Mouse (Mus musculus) spleen, adult 2 months (tissue): ENCODE data around the gene Chit1. TPM values are rescaled to one million over a fixed set of nuclear protein-coding genes. Genes with fewer than 3 reads are reported as not detected.

Experiments
- DNase-seq, 2 experiments: peaks; one replicate each; pipeline versions ENCODE4 v3.0.0 to v3.0.0-alpha.2; 2012 to 2021; ENCODE audit warnings: low spot score in 2 of 2, low read depth in 1 of 2
- H3K27ac ChIP-seq: fragments of 200-500 bp; 2 replicates; pipeline ENCODE4 v1.5.1; 2012; ENCODE audit warnings: low read length, inconsistent platforms; ENCODE audit not compliant: insufficient read depth
- H3K27me3 ChIP-seq: fragments of 200-500 bp; 2 replicates; pipeline ENCODE4 v1.6.1; 2012; ENCODE audit warnings: mild to moderate bottlenecking, moderate library complexity, low read length, inconsistent platforms; ENCODE audit not compliant: control insufficient read depth, insufficient read depth
- H3K36me3 ChIP-seq: fragments of 200-500 bp; 2 replicates; pipeline ENCODE4 v1.6.1; 2012; ENCODE audit warnings: mild to moderate bottlenecking, low read length, inconsistent platforms; ENCODE audit not compliant: control insufficient read depth, insufficient read depth
- H3K4me1 ChIP-seq: fragments of 200-500 bp; 2 replicates; pipeline ENCODE4 v1.6.1; 2011; ENCODE audit warnings: inconsistent platforms; ENCODE audit not compliant: control insufficient read depth, insufficient read depth, insufficient read length
- H3K4me3 ChIP-seq: fragments of 200-500 bp; 2 replicates; pipeline ENCODE4 v1.5.1; 2011; ENCODE audit warnings: mild to moderate bottlenecking, inconsistent platforms; ENCODE audit not compliant: insufficient read depth, insufficient read length; ENCODE audit errors: extremely low read depth
- CTCF ChIP-seq: fragments of 200-500 bp; IDR thresholded peaks from 2 replicates; pipeline ENCODE4 v1.5.1; 2011; ENCODE audit warnings: mild to moderate bottlenecking, inconsistent platforms; ENCODE audit not compliant: insufficient read depth, insufficient read length, insufficient replicate concordance; ENCODE audit errors: extremely low read depth
- POLR2A ChIP-seq: fragments of 200-500 bp; IDR thresholded peaks from 2 replicates; pipeline ENCODE4 v1.6.1; 2011; ENCODE audit warnings: low read depth, low read length, inconsistent platforms
- WGBS: fragments of 180-500 bp; shearing (Covaris S2); methylation state at CpG from one replicate; pipeline ENCODE4 v1.1.7; 2018; 5-methylcytosine and 5-hydroxymethylcytosine counted together
- polyA plus RNA-seq: library from polyadenylated mRNA; depleted of rRNA; stranded (reverse); fragments of >200 nt; gene quantifications from 2 replicates; pipeline ENCODE4 v1.2.3, GENCODE M21; 2012

Chit1 gene
- polyA plus RNA-seq, 1 experiment: not detected

GRCm38 (mm10) chr1:134154121-134154520 lies 43.1 kb downstream of the Chit1 start:
- no peak overlapping the region for H3K4me3 ChIP-seq
- DNase-seq: no peak
- no peaks in the 10 kb centered on the region for H3K4me1 ChIP-seq
- no peaks in the 10 kb centered on the region for H3K36me3 ChIP-seq
- no peak overlapping the region for H3K27ac ChIP-seq
- WGBS: 90% methylated on average over 3 of the region's 3 CpGs
- TF ChIP-seq POLR2A: no peak
- TF ChIP-seq CTCF: no peak
- no peaks in the 10 kb centered on the region for H3K27me3 ChIP-seq

- Histone ChIP-seq H3K27me3 (no peaks in the 10 kb centered on the region), H3K36me3 (no peaks in the 10 kb centered on the region), H3K27ac (no peak overlapping the region), H3K4me1 (no peaks in the 10 kb centered on the region), H3K4me3 (no peak overlapping the region)
- 55% methylated on average over 3 of the region's 3 CpGs for WGBS
- no peak for DNase-seq
- TF ChIP-seq POLR2A: no peak
- TF ChIP-seq CTCF: 0 out of 2 replicates have a peak, but pooled peaks have one; percentile 1
These were observed 43.6 kb downstream of the Chit1 start for GRCm38 (mm10) chr1:134154655-134155054.

- 98% methylated on average over 3 of the region's 3 CpGs for WGBS
- Histone ChIP-seq H3K36me3 (no peaks in the 10 kb centered on the region), H3K27ac (no peak overlapping the region), H3K4me1 (no peaks in the 10 kb centered on the region), H3K27me3 (no peaks in the 10 kb centered on the region), H3K4me3 (no peak overlapping the region)
- TF ChIP-seq POLR2A: no peak
- no peak for TF ChIP-seq CTCF
- no peak for DNase-seq
These were observed 49.4 kb downstream of the Chit1 start for GRCm38 (mm10) chr1:134160404-134160803.

- 88% methylated on average over 6 of the region's 6 CpGs for WGBS
- H3K27ac ChIP-seq: no peak overlapping the region
- no peak for TF ChIP-seq CTCF
- no peak for TF ChIP-seq POLR2A
These were observed 50.4 kb downstream of the Chit1 start for GRCm38 (mm10) chr1:134161399-134161798.

GRCm38 (mm10) chr1:134162510-134163225 lies 51.6 kb downstream of the Chit1 start:
- WGBS: 79% methylated on average over 6 of the region's 6 CpGs
- Histone ChIP-seq H3K4me1 (no peaks in the 10 kb centered on the region), H3K27ac (no peak overlapping the region), H3K4me3 (no peak overlapping the region), H3K27me3 (no peaks in the 10 kb centered on the region), H3K36me3 (no peaks in the 10 kb centered on the region)
- no peak for TF ChIP-seq POLR2A
- TF ChIP-seq CTCF: no peak
- no peak for DNase-seq

More at GRCm38 (mm10) chr1:134161399-134161798, 50.4 kb downstream of the Chit1 start:
- no peaks in the 10 kb centered on the region for H3K4me1 ChIP-seq
- DNase-seq: no peak
- no peaks in the 10 kb centered on the region for H3K36me3 ChIP-seq
- no peak overlapping the region for H3K4me3 ChIP-seq
- no peaks in the 10 kb centered on the region for H3K27me3 ChIP-seq

- H3K36me3 ChIP-seq: no peaks in the 10 kb centered on the region
- no peak for TF ChIP-seq CTCF
- H3K4me3 ChIP-seq: no peak overlapping the region
- no peaks in the 10 kb centered on the region for H3K27me3 ChIP-seq
- DNase-seq: no peak
- WGBS: 92% methylated on average over 7 of the region's 7 CpGs
- H3K27ac ChIP-seq: no peak overlapping the region
- no peaks in the 10 kb centered on the region for H3K4me1 ChIP-seq
These were observed 52.4 kb downstream of the Chit1 start for GRCm38 (mm10) chr1:134163476-134163875.

- 69% methylated on average over 4 of the region's 4 CpGs for WGBS
- H3K4me3 ChIP-seq: no peak overlapping the region
- no peaks in the 10 kb centered on the region for H3K27me3 ChIP-seq
- DNase-seq: no peak
- H3K36me3 ChIP-seq: no peaks in the 10 kb centered on the region
- H3K27ac ChIP-seq: 0 out of 2 replicates have a peak overlapping the region, but pooled peaks have one; percentile 9
- no peak for TF ChIP-seq POLR2A
- no peaks in the 10 kb centered on the region for H3K4me1 ChIP-seq
These were observed 53.4 kb downstream of the Chit1 start for GRCm38 (mm10) chr1:134164454-134164853.
